ENCODE assay signal across 21 mouse cellular contexts in the genomic region with DNA sequence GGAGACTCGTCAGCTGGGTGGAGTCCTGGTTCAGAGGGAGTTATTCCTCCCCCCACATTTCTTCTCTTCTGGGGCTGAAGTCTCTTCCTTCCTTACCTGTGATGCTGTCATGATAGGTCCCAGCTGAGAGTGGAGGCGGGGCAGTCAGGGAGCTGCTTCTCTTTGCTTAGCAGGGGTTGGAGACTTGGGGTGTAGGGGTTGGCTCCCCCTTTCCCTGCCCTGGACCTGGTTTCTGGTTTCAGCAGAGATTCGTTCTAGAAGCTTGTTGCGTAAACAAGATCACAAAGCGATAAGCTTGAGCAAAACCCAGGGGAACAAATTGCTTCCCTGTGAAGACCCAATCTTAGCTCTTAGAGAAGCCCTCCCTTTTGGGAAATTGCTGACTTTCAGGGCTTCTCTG. TPM values are rescaled to one million over a fixed set of nuclear protein-coding genes. Genes with fewer than 3 reads are reported as not detected.
DNase-seq lines count a peak whose midpoint lies in the region; ATAC-seq and TF ChIP-seq lines count a peak whose summit lies in the region.
"Had no signal": no experiment of that assay in that cellular context is flagged by ENCODE, and none has a peak within 500 bp of the region (broad histone marks: within the 10 kb centered on the region; RNA-seq: fewer than 3 reads in every experiment).

No protein-coding gene starts in this region.

- no peaks in the 10 kb centered on the region for H3K9me3 ChIP-seq in embryonic facial prominence, embryonic 13.5 days
- H3K9me3 ChIP-seq in embryonic facial prominence, embryonic 10.5 days: no peaks in the 10 kb centered on the region
- no peaks in the 10 kb centered on the region for H3K9me3 ChIP-seq in lung, embryonic 15.5 days
- H3K9me3 ChIP-seq in limb, embryonic 15.5 days: no peaks in the 10 kb centered on the region
- H3K9me3 ChIP-seq in hindbrain, embryonic 12.5 days (replicated peaks): no peaks in the 10 kb centered on the region
- H3K9me3 ChIP-seq: forebrain, embryonic 12.5 days; heart, embryonic 15.5 days; hindbrain, embryonic 15.5 days; intestine, embryonic 15.5 days; midbrain, embryonic 12.5 days had no signal

- no peak for TF ChIP-seq CTCF in C2C12 (IDR thresholded peaks at IDR 0.05; ENCODE audit: control insufficient read depth, insufficient read depth, insufficient read length)

- 65% methylated on average over 5 of the region's 5 CpGs for WGBS in embryonic facial prominence, embryonic 13.5 days
- WGBS in embryonic facial prominence, embryonic 10.5 days: 77% methylated on average over 5 of the region's 5 CpGs
- 63% methylated on average over 5 of the region's 5 CpGs for WGBS in lung, embryonic 15.5 days
- 55% methylated on average over 5 of the region's 5 CpGs for WGBS in limb, embryonic 15.5 days
- 86% methylated on average over 5 of the region's 5 CpGs for WGBS in hindbrain, embryonic 12.5 days

- peaks cover 68% of the 10 kb centered on the region for H3K4me1 ChIP-seq in embryonic facial prominence, embryonic 13.5 days
- peaks cover 60% of the 10 kb centered on the region for H3K4me1 ChIP-seq in embryonic facial prominence, embryonic 10.5 days
- peaks cover 68% of the 10 kb centered on the region for H3K4me1 ChIP-seq in lung, embryonic 15.5 days
- peaks cover 58% of the 10 kb centered on the region for H3K4me1 ChIP-seq in limb, embryonic 15.5 days
- peaks cover 18% of the 10 kb centered on the region; the same call in 1 of the 2 replicates for H3K4me1 ChIP-seq in hindbrain, embryonic 12.5 days
- H3K4me1 ChIP-seq: hindbrain, embryonic 15.5 days had no signal

- no peak for ATAC-seq in embryonic facial prominence, embryonic 13.5 days (ENCODE audit: insufficient number of reproducible peaks, insufficient read depth, low FRiP score, low TSS enrichment, low read depth)
- ATAC-seq in lung, embryonic 15.5 days (ENCODE audit: borderline replicate concordance, extremely low read depth, low FRiP score, low TSS enrichment): no peak
- ATAC-seq in limb, embryonic 15.5 days (ENCODE audit: insufficient number of reproducible peaks, low FRiP score, low TSS enrichment, low read depth): no peak
- no peak for ATAC-seq in hindbrain, embryonic 12.5 days (ENCODE audit: low FRiP score)
- ATAC-seq: intestine, embryonic 15.5 days had no signal

- no peak overlapping the region for H3K9ac ChIP-seq in embryonic facial prominence, embryonic 13.5 days
- no peak overlapping the region for H3K9ac ChIP-seq in lung, embryonic 15.5 days
- H3K9ac ChIP-seq in limb, embryonic 15.5 days: no peak overlapping the region
- H3K9ac ChIP-seq in hindbrain, embryonic 12.5 days: no peak overlapping the region
- H3K9ac ChIP-seq: forebrain, embryonic 12.5 days; heart, embryonic 15.5 days; hindbrain, embryonic 15.5 days; intestine, embryonic 15.5 days; liver, embryonic 14.5 days; lung, embryonic 14.5 days; midbrain, embryonic 12.5 days had no signal

- no peaks in the 10 kb centered on the region for H3K27me3 ChIP-seq in embryonic facial prominence, embryonic 13.5 days
- H3K27me3 ChIP-seq in embryonic facial prominence, embryonic 10.5 days (replicated peaks; ENCODE audit: low read depth, poor library complexity, severe bottlenecking): no peaks in the 10 kb centered on the region
- no peaks in the 10 kb centered on the region for H3K27me3 ChIP-seq in lung, embryonic 15.5 days
- no peaks in the 10 kb centered on the region for H3K27me3 ChIP-seq in C2C12 (ENCODE audit: control insufficient read depth, insufficient read depth, insufficient read length)
- H3K27me3 ChIP-seq in limb, embryonic 15.5 days: no peaks in the 10 kb centered on the region
- no peaks in the 10 kb centered on the region for H3K27me3 ChIP-seq in hindbrain, embryonic 12.5 days
- H3K27me3 ChIP-seq: forebrain, embryonic 12.5 days; heart, embryonic 15.5 days; hindbrain, embryonic 15.5 days; intestine, embryonic 15.5 days; midbrain, embryonic 12.5 days had no signal

- peaks cover 85% of the 10 kb centered on the region for H3K79me2 ChIP-seq in C2C12 (ENCODE audit: control insufficient read depth, insufficient read depth)

- H3K27ac ChIP-seq in embryonic facial prominence, embryonic 13.5 days: peak overlapping the region; percentile 62
- no peak overlapping the region; the same call in 1 of the 2 replicates for H3K27ac ChIP-seq in embryonic facial prominence, embryonic 10.5 days (replicated peaks)
- peak overlapping the region; percentile 29; the same call in 1 of the 2 replicates for H3K27ac ChIP-seq in lung, embryonic 15.5 days
- peak overlapping the region; percentile 68; the same call in 1 of the 2 replicates for H3K27ac ChIP-seq in limb, embryonic 15.5 days
- no peak overlapping the region for H3K27ac ChIP-seq in hindbrain, embryonic 12.5 days
- H3K27ac ChIP-seq: forebrain, embryonic 12.5 days; heart, embryonic 15.5 days; hindbrain, embryonic 15.5 days; intestine, embryonic 15.5 days; kidney, postnatal 0 days; left cerebral cortex, adult 2 months; liver, embryonic 14.5 days; midbrain, embryonic 12.5 days had no signal

- H3K79me3 ChIP-seq in C2C12 (ENCODE audit: low read depth): peaks cover 57% of the 10 kb centered on the region

- H3K36me3 ChIP-seq in embryonic facial prominence, embryonic 13.5 days: peaks cover 33% of the 10 kb centered on the region
- H3K36me3 ChIP-seq in embryonic facial prominence, embryonic 10.5 days (replicated peaks): peaks cover 80% of the 10 kb centered on the region
- H3K36me3 ChIP-seq in lung, embryonic 15.5 days: peaks cover 16% of the 10 kb centered on the region
- peaks cover 27% of the 10 kb centered on the region for H3K36me3 ChIP-seq in C2C12 (ENCODE audit: control insufficient read depth, insufficient read depth)
- peaks cover 24% of the 10 kb centered on the region for H3K36me3 ChIP-seq in limb, embryonic 15.5 days
- peaks cover 17% of the 10 kb centered on the region for H3K36me3 ChIP-seq in hindbrain, embryonic 12.5 days

- DNase-seq in embryonic facial prominence, embryonic 10.5 days (ENCODE audit: low spot score): no peak
- no peak for DNase-seq in lung, postnatal 4 days
- no peak for DNase-seq in spleen, postnatal 36 days (ENCODE audit: low spot score in 2 of 2)
- DNase-seq: adrenal gland, postnatal 25 days; cerebellum, adult 9-10 months; gastrocnemius, postnatal 36 days; heart, postnatal 4 days; lung, embryonic 14.5 days had no signal

- H3ac ChIP-seq in C2C12 (ENCODE audit: control insufficient read depth, insufficient read length, low read depth): no peak overlapping the region

- no peak overlapping the region for H3K4me3 ChIP-seq in embryonic facial prominence, embryonic 13.5 days
- H3K4me3 ChIP-seq in embryonic facial prominence, embryonic 10.5 days: no peak overlapping the region
- H3K4me3 ChIP-seq in lung, embryonic 15.5 days: no peak overlapping the region
- H3K4me3 ChIP-seq in C2C12 (ENCODE audit: insufficient read depth, poor library complexity, severe bottlenecking): no peak overlapping the region
- no peak overlapping the region for H3K4me3 ChIP-seq in limb, embryonic 15.5 days
- no peak overlapping the region for H3K4me3 ChIP-seq in hindbrain, embryonic 12.5 days
- H3K4me3 ChIP-seq: forebrain, embryonic 12.5 days; heart, embryonic 15.5 days; hindbrain, embryonic 15.5 days; intestine, embryonic 15.5 days; left cerebral cortex, adult 2 months; midbrain, embryonic 12.5 days had no signal

- H3K4me2 ChIP-seq in embryonic facial prominence, embryonic 13.5 days: no peak overlapping the region; the same call in 1 of the 2 replicates
- no peak overlapping the region for H3K4me2 ChIP-seq in lung, embryonic 15.5 days
- no peak overlapping the region for H3K4me2 ChIP-seq in limb, embryonic 15.5 days
- no peak overlapping the region for H3K4me2 ChIP-seq in hindbrain, embryonic 12.5 days (replicated peaks)
- H3K4me2 ChIP-seq: forebrain, embryonic 12.5 days; heart, embryonic 15.5 days; hindbrain, embryonic 15.5 days; intestine, embryonic 15.5 days; lung, embryonic 14.5 days; midbrain, embryonic 12.5 days had no signal

TF ChIP-seq in C2C12, 6 proteins besides CTCF, POLR2A, EP300 and RAD21:
- TF ChIP-seq CEBPB (IDR thresholded peaks at IDR 0.05; ENCODE audit: low read depth): peak; percentile 9
- TF ChIP-seq MYOD1 (IDR thresholded peaks at IDR 0.05; ENCODE audit: control insufficient read depth, insufficient read length, low read depth): no peak
TF ChIP-seq in C2C12: peak in this region for 1.

RNA-seq across cellular contexts. Expression of gene Sdc1, which starts 15.4 kb away (rescaled TPM):
- 208 TPM in 2 replicates for polyA plus RNA-seq in embryonic facial prominence, embryonic 13.5 days (2015; fragmentation: Nextera tagmentation; extraction: Ambion mirVana)
- 157 and 158 TPM in 2 replicates for polyA plus RNA-seq in embryonic facial prominence, embryonic 10.5 days (2016; fragmentation: Nextera tagmentation; extraction: Ambion mirVana)
- polyA plus RNA-seq in lung, embryonic 15.5 days (2015; fragmentation: Nextera tagmentation; extraction: Ambion mirVana): 139 and 142 TPM in 2 replicates
- 112 TPM for polyA plus RNA-seq in C2C12 (2012; fragmentation: generic; extraction: Trizol)
- 285 and 309 TPM in 2 replicates for polyA plus RNA-seq in limb, embryonic 15.5 days (2015; fragmentation: Nextera tagmentation; extraction: Ambion mirVana)
- 70.1 and 81.0 TPM in 2 replicates for polyA plus RNA-seq in hindbrain, embryonic 12.5 days (2016; fragmentation: Nextera tagmentation; extraction: Ambion mirVana)

Comparison
In these comparisons a context has a peak if more than half of its experiments do, and no peak if none do; other contexts are left out.
1. H3K27ac ChIP-seq: peak in embryonic facial prominence, embryonic 13.5 days (single experiment), lung, embryonic 15.5 days (single experiment) and limb, embryonic 15.5 days (single experiment); none in embryonic facial prominence, embryonic 10.5 days (single experiment) and hindbrain, embryonic 12.5 days (single experiment).